Mouse (Mus musculus) bone marrow, adult 2 months (tissue): ENCODE results near the gene Arfgef2.

Experiments used
- CTCF ChIP-seq: fragments of 200-500 bp; IDR thresholded peaks from 2 replicates; pipeline ENCODE4 v1.5.1; 2011; ENCODE audit warnings: low read length, control low read depth; ENCODE audit not compliant: control insufficient read depth, insufficient read depth
- POLR2A ChIP-seq: fragments of 200-500 bp; IDR thresholded peaks from 2 replicates; pipeline ENCODE4 v1.6.1; 2011; ENCODE audit warnings: low read depth, mild to moderate bottlenecking, control low read depth, low read length, borderline replicate concordance; ENCODE audit not compliant: control insufficient read depth

DNA sequence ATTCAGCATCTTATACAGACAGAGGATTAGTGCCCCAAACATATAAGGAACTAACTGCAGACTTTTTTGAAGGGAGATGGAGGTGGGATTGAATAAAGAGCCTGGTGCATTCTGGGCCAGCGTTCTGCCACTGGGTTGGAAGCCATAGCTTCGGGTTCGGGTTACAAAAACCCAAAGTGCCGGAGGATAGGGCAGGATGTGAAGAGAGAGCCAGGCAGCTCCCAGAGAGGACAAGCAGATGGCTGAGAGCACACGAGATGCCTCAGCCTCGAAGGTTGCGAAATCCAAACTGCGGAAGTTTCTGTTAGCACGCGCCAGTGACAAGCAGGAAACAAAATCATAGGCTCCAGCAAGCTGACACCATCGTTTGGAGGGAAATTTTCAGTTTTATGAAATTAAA lies 34.0 kb upstream of the Arfgef2 start:
- TF ChIP-seq CTCF (no peak), POLR2A (no peak)
